Mouse (Mus musculus): ENCODE results near the gene Lmod1. TPM values are rescaled to one million over a fixed set of nuclear protein-coding genes. Genes with fewer than 3 reads are reported as not detected.
A peak's percentile ranks its signal among the peaks of the same experiment; 100 is the strongest.

Lmod1 gene
- polyA plus RNA-seq, 1 experiment from 2014 or later = 1.5 TPM

GRCm38 (mm10) chr1:135311356-135311755 lies 13.3 kb upstream of the Lmod1 start:
- H3K27me3 ChIP-seq (ENCODE audit: control insufficient read depth, insufficient read depth, low read length) = no peaks in the 10 kb centered on the region
- no peak overlapping the region for H3K4me3 ChIP-seq (ENCODE audit: low read depth, low read length)
- H3K27ac ChIP-seq (ENCODE audit: low read depth, low read length) = no peak overlapping the region
- 70% methylated on average over 6 of the region's 6 CpGs for WGBS (ENCODE audit: insufficient replicate concordance)
- ATAC-seq (replicated peaks; ENCODE audit: insufficient number of reproducible peaks, low FRiP score, low TSS enrichment) = no peak
- peaks cover 13% of the 10 kb centered on the region for H3K4me1 ChIP-seq (ENCODE audit: control insufficient read depth, insufficient read depth, low read length)
- peaks cover 14% of the 10 kb centered on the region for H3K36me3 ChIP-seq (ENCODE audit: control insufficient read depth, insufficient read depth, low read length)
- no peaks in the 10 kb centered on the region for H3K9me3 ChIP-seq (replicated peaks; ENCODE audit: control insufficient read depth, low read length)
- H3K9ac ChIP-seq (ENCODE audit: low read depth, low read length) = no peak overlapping the region
- no peak overlapping the region for H3K4me2 ChIP-seq

DNA sequence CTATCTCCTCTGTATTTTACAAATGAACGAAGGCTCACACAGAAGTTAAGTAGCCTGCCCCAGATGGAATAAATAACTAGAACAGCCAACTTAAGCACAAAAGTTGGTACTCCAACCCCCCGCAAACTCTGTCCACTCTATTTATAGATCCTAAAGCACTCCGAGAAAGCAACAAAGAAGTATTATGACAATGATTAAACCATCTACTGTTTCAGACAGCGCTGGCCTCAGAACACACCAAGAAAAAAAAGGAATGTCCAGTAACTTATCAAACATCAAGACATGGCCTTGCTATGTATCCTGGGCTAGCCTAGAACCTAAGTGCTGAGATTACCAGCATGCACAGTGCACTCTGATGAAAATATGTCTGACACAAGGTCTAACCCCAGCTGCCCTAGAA lies 12.4 kb upstream of the Lmod1 start:
- Histone ChIP-seq H3K4me3 (ENCODE audit: low read depth, low read length) (peak overlapping the region; percentile 72), H3K36me3 (ENCODE audit: control insufficient read depth, insufficient read depth, low read length) (peaks cover 14% of the 10 kb centered on the region), H3K9ac (ENCODE audit: low read depth, low read length) (peak overlapping the region; percentile 96), H3K4me1 (ENCODE audit: control insufficient read depth, insufficient read depth, low read length) (peaks cover 13% of the 10 kb centered on the region), H3K27me3 (ENCODE audit: control insufficient read depth, insufficient read depth, low read length) (no peaks in the 10 kb centered on the region), H3K4me2 (peak overlapping the region; percentile 84), H3K27ac (ENCODE audit: low read depth, low read length) (no peak overlapping the region), H3K9me3 (replicated peaks; ENCODE audit: control insufficient read depth, low read length) (no peaks in the 10 kb centered on the region)
- no peak for ATAC-seq (replicated peaks; ENCODE audit: insufficient number of reproducible peaks, low FRiP score, low TSS enrichment)
- WGBS (ENCODE audit: insufficient replicate concordance) = 68% methylated on average over 4 of the region's 4 CpGs

- Histone ChIP-seq H3K27ac (ENCODE audit: low read depth, low read length) (peak within 1 kb of the TSS; percentile 85), H3K36me3 (ENCODE audit: control insufficient read depth, insufficient read depth, low read length) (peaks cover 7% of the 10 kb centered on the region), H3K27me3 (ENCODE audit: control insufficient read depth, insufficient read depth, low read length) (no peaks in the 10 kb centered on the region), H3K4me1 (ENCODE audit: control insufficient read depth, insufficient read depth, low read length) (peaks cover 13% of the 10 kb centered on the region), H3K9ac (ENCODE audit: low read depth, low read length) (peak within 1 kb of the TSS; percentile 96), H3K4me3 (ENCODE audit: low read depth, low read length) (peak within 1 kb of the TSS; percentile 72), H3K9me3 (replicated peaks; ENCODE audit: control insufficient read depth, low read length) (no peaks in the 10 kb centered on the region), H3K4me2 (peak within 1 kb of the TSS; percentile 84)
- ATAC-seq (replicated peaks; ENCODE audit: insufficient number of reproducible peaks, low FRiP score, low TSS enrichment) = peak; percentile 98
- WGBS (ENCODE audit: insufficient replicate concordance) = under 1% methylated on average over 51 of the region's 51 CpGs
Observed at GRCm38 (mm10) chr1:135313284-135314031, 11.1 kb upstream of the Lmod1 start, which contains the start of gene Timm17a. Timm17a (minus strand) TSS chr1:135313778.

DNA sequence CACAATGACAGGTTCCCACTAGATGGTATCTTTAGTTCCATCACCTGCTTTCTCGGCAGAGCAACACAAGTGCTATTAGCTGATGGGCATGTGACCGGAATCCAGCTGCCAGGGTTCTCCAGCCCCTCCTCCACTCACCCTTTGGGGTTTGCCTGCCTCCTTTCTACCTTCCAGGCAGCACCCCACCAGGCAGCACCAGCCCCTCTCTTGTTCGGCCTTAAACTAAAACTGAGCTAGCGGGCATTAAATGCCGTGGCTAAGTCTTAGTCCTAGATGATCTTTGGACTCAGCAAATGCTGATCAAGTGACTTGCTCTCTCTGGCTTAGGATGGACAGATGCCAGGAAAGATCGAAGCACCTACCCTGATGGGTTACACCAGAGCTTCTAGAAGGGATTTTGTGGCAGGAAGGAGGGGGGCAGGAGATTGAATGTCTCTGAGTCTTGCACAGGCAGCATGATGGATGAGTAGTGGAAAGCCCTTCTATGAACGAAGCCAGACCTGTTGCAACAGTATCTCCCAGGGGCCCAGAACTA lies 1.2 kb upstream of the Lmod1 start:
- Histone ChIP-seq H3K4me1 (ENCODE audit: control insufficient read depth, insufficient read depth, low read length) (peaks cover 4% of the 10 kb centered on the region; the same call in 1 of the 2 replicates), H3K27me3 (ENCODE audit: control insufficient read depth, insufficient read depth, low read length) (0 out of 2 replicates have a peak, but pooled peaks cover 3% of the 10 kb centered on the region), H3K4me2 (no peak overlapping the region), H3K9ac (ENCODE audit: low read depth, low read length) (no peak overlapping the region), H3K36me3 (ENCODE audit: control insufficient read depth, insufficient read depth, low read length) (no peaks in the 10 kb centered on the region), H3K4me3 (ENCODE audit: low read depth, low read length) (no peak overlapping the region), H3K27ac (ENCODE audit: low read depth, low read length) (no peak overlapping the region), H3K9me3 (replicated peaks; ENCODE audit: control insufficient read depth, low read length) (no peaks in the 10 kb centered on the region)
- ATAC-seq (replicated peaks; ENCODE audit: insufficient number of reproducible peaks, low FRiP score, low TSS enrichment) = no peak
- WGBS (ENCODE audit: insufficient replicate concordance) = 69% methylated on average over 7 of the region's 7 CpGs

DNA sequence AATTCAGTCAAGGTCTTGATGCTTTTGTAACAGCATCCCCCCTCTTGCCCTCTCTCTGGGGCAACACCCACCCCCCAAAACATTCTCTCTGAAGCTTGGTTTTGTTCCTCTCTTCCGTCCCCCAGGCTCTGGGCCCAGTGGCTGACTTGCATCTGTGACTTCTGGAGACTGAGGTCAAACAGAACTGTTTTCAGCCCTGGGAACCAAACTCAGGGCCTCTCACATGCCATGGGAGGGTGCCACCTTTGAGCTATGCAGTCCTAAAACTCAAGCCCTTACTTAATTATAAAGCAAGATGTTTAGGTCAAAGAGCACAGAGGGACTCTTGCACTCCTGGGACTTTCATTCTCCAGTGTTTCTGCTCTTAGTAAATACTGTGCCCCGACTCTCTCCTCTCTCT lies 1.3 kb downstream of the Lmod1 start:
- peaks cover 10% of the 10 kb centered on the region for H3K4me1 ChIP-seq (ENCODE audit: control insufficient read depth, insufficient read depth, low read length)
- 74% methylated on average over 2 of the region's 2 CpGs for WGBS (ENCODE audit: insufficient replicate concordance)
- H3K4me2 ChIP-seq = peak overlapping the region; percentile 72
- H3K27ac ChIP-seq (ENCODE audit: low read depth, low read length) = no peak overlapping the region
- no peaks in the 10 kb centered on the region for H3K9me3 ChIP-seq (replicated peaks; ENCODE audit: control insufficient read depth, low read length)
- no peak overlapping the region for H3K9ac ChIP-seq (ENCODE audit: low read depth, low read length)
- H3K36me3 ChIP-seq (ENCODE audit: control insufficient read depth, insufficient read depth, low read length) = no peaks in the 10 kb centered on the region
- no peak overlapping the region for H3K4me3 ChIP-seq (ENCODE audit: low read depth, low read length)
- 0 out of 2 replicates have a peak, but pooled peaks cover 3% of the 10 kb centered on the region for H3K27me3 ChIP-seq (ENCODE audit: control insufficient read depth, insufficient read depth, low read length)
- no peak for ATAC-seq (replicated peaks; ENCODE audit: insufficient number of reproducible peaks, low FRiP score, low TSS enrichment)

- no peak for ATAC-seq (replicated peaks; ENCODE audit: insufficient number of reproducible peaks, low FRiP score, low TSS enrichment)
- 54% methylated on average over 5 of the region's 5 CpGs for WGBS (ENCODE audit: insufficient replicate concordance)
Observed at GRCm38 (mm10) chr1:135328368-135328767, 3.8 kb downstream of the Lmod1 start.

GRCm38 (mm10) chr1:135330578-135330977 lies 6.0 kb downstream of the Lmod1 start:
- Histone ChIP-seq H3K4me3 (ENCODE audit: low read depth, low read length) (no peak overlapping the region), H3K27me3 (ENCODE audit: control insufficient read depth, insufficient read depth, low read length) (0 out of 2 replicates have a peak, but pooled peaks cover 3% of the 10 kb centered on the region), H3K4me2 (no peak overlapping the region), H3K9ac (ENCODE audit: low read depth, low read length) (no peak overlapping the region), H3K36me3 (ENCODE audit: control insufficient read depth, insufficient read depth, low read length) (no peaks in the 10 kb centered on the region), H3K9me3 (replicated peaks; ENCODE audit: control insufficient read depth, low read length) (no peaks in the 10 kb centered on the region), H3K4me1 (ENCODE audit: control insufficient read depth, insufficient read depth, low read length) (peaks cover 20% of the 10 kb centered on the region), H3K27ac (ENCODE audit: low read depth, low read length) (no peak overlapping the region)
- WGBS (ENCODE audit: insufficient replicate concordance) = 60% methylated on average over 6 of the region's 6 CpGs
- no peak for ATAC-seq (replicated peaks; ENCODE audit: insufficient number of reproducible peaks, low FRiP score, low TSS enrichment)

More at GRCm38 (mm10) chr1:135328368-135328767, 3.8 kb downstream of the Lmod1 start:
- Histone ChIP-seq H3K9ac (ENCODE audit: low read depth, low read length) (no peak overlapping the region), H3K27ac (ENCODE audit: low read depth, low read length) (no peak overlapping the region), H3K4me2 (no peak overlapping the region), H3K36me3 (ENCODE audit: control insufficient read depth, insufficient read depth, low read length) (no peaks in the 10 kb centered on the region), H3K4me3 (ENCODE audit: low read depth, low read length) (no peak overlapping the region), H3K9me3 (replicated peaks; ENCODE audit: control insufficient read depth, low read length) (no peaks in the 10 kb centered on the region), H3K4me1 (ENCODE audit: control insufficient read depth, insufficient read depth, low read length) (peaks cover 18% of the 10 kb centered on the region), H3K27me3 (ENCODE audit: control insufficient read depth, insufficient read depth, low read length) (0 out of 2 replicates have a peak, but pooled peaks cover 3% of the 10 kb centered on the region)

- no peaks in the 10 kb centered on the region for H3K36me3 ChIP-seq (ENCODE audit: control insufficient read depth, insufficient read depth, low read length)
- WGBS (ENCODE audit: insufficient replicate concordance) = 72% methylated on average over 8 of the region's 8 CpGs
- no peak for ATAC-seq (replicated peaks; ENCODE audit: insufficient number of reproducible peaks, low FRiP score, low TSS enrichment)
- H3K9me3 ChIP-seq (replicated peaks; ENCODE audit: control insufficient read depth, low read length) = no peaks in the 10 kb centered on the region
- H3K27me3 ChIP-seq (ENCODE audit: control insufficient read depth, insufficient read depth, low read length) = no peaks in the 10 kb centered on the region
- H3K4me1 ChIP-seq (ENCODE audit: control insufficient read depth, insufficient read depth, low read length) = no peaks in the 10 kb centered on the region
- no peak overlapping the region for H3K4me3 ChIP-seq (ENCODE audit: low read depth, low read length)
- H3K27ac ChIP-seq (ENCODE audit: low read depth, low read length) = no peak overlapping the region
- no peak overlapping the region for H3K9ac ChIP-seq (ENCODE audit: low read depth, low read length)
- no peak overlapping the region for H3K4me2 ChIP-seq
Observed at GRCm38 (mm10) chr1:135341947-135342346, 17.3 kb downstream of the Lmod1 start.
